Mouse (Mus musculus): ENCODE data around the gene Klf12. TPM values are rescaled to one million over a fixed set of nuclear protein-coding genes. Genes with fewer than 3 reads are reported as not detected.

Klf12 gene
- polyA plus RNA-seq, 1 experiment from 2014 or later, result 7.0 TPM

GRCm38 (mm10) chr14:100187372-100187771, 97.1 kb downstream of the Klf12 start:
- Histone ChIP-seq H3K4me3 (replicated peaks; ENCODE audit: low read depth, low read length) (no peak overlapping the region), H3K36me3 (ENCODE audit: insufficient read depth, low read length) (no peaks in the 10 kb centered on the region), H3K9me3 (replicated peaks; ENCODE audit: low read length) (no peaks in the 10 kb centered on the region), H3K27ac (no peak overlapping the region), H3K27me3 (ENCODE audit: insufficient read depth, low read length) (no peaks in the 10 kb centered on the region), H3K9ac (ENCODE audit: low read depth, low read length) (no peak overlapping the region), H3K4me1 (replicated peaks; ENCODE audit: insufficient read depth, low read length) (no peaks in the 10 kb centered on the region), H3K4me2 (ENCODE audit: low read length) (no peak overlapping the region)
- DNase-seq (ENCODE audit: low spot score) (no peak), ATAC-seq (replicated peaks; ENCODE audit: low FRiP score, low read depth) (no peak)
- WGBS, result 85% methylated on average over 3 of the region's 3 CpGs
- no peak for TF ChIP-seq CTCF (IDR thresholded peaks at IDR 0.05; ENCODE audit: low read depth)

- 73% methylated on average over 3 of the region's 3 CpGs for WGBS
- peak; percentile 25 for DNase-seq (ENCODE audit: low spot score)
Observed at GRCm38 (mm10) chr14:100177796-100178195, 106.7 kb downstream of the Klf12 start.

GRCm38 (mm10) chr14:100165075-100165474, 119.4 kb downstream of the Klf12 start:
- no peak overlapping the region for H3K4me2 ChIP-seq (ENCODE audit: low read length)
- WGBS, result 89% methylated on average over 2 of the region's 2 CpGs
- no peak for ATAC-seq (replicated peaks; ENCODE audit: low FRiP score, low read depth)
- H3K27ac ChIP-seq, result no peak overlapping the region
- no peak for TF ChIP-seq CTCF (IDR thresholded peaks at IDR 0.05; ENCODE audit: low read depth)
- H3K9ac ChIP-seq (ENCODE audit: low read depth, low read length), result no peak overlapping the region
- DNase-seq (ENCODE audit: low spot score), result no peak
- H3K27me3 ChIP-seq (ENCODE audit: insufficient read depth, low read length), result no peaks in the 10 kb centered on the region
- H3K4me1 ChIP-seq (replicated peaks; ENCODE audit: insufficient read depth, low read length), result no peaks in the 10 kb centered on the region
- no peaks in the 10 kb centered on the region for H3K36me3 ChIP-seq (ENCODE audit: insufficient read depth, low read length)
- no peaks in the 10 kb centered on the region for H3K9me3 ChIP-seq (replicated peaks; ENCODE audit: low read length)
- no peak overlapping the region for H3K4me3 ChIP-seq (replicated peaks; ENCODE audit: low read depth, low read length)

More at GRCm38 (mm10) chr14:100177796-100178195, 106.7 kb downstream of the Klf12 start:
- H3K36me3 ChIP-seq (ENCODE audit: insufficient read depth, low read length), result no peaks in the 10 kb centered on the region
- H3K27ac ChIP-seq, result no peak overlapping the region
- H3K9me3 ChIP-seq (replicated peaks; ENCODE audit: low read length), result no peaks in the 10 kb centered on the region
- ATAC-seq (replicated peaks; ENCODE audit: low FRiP score, low read depth), result no peak
- no peak overlapping the region for H3K4me2 ChIP-seq (ENCODE audit: low read length)
- no peak overlapping the region for H3K9ac ChIP-seq (ENCODE audit: low read depth, low read length)
- no peaks in the 10 kb centered on the region for H3K4me1 ChIP-seq (replicated peaks; ENCODE audit: insufficient read depth, low read length)
- no peak overlapping the region for H3K4me3 ChIP-seq (replicated peaks; ENCODE audit: low read depth, low read length)
- H3K27me3 ChIP-seq (ENCODE audit: insufficient read depth, low read length), result no peaks in the 10 kb centered on the region
- TF ChIP-seq CTCF (IDR thresholded peaks at IDR 0.05; ENCODE audit: low read depth), result peak; percentile 63

- no peaks in the 10 kb centered on the region for H3K9me3 ChIP-seq (replicated peaks; ENCODE audit: low read length)
- no peaks in the 10 kb centered on the region for H3K4me1 ChIP-seq (replicated peaks; ENCODE audit: insufficient read depth, low read length)
- H3K27ac ChIP-seq, result no peak overlapping the region
- no peak for TF ChIP-seq CTCF (IDR thresholded peaks at IDR 0.05; ENCODE audit: low read depth)
- H3K9ac ChIP-seq (ENCODE audit: low read depth, low read length), result no peak overlapping the region
- H3K4me3 ChIP-seq (replicated peaks; ENCODE audit: low read depth, low read length), result no peak overlapping the region
- H3K4me2 ChIP-seq (ENCODE audit: low read length), result no peak overlapping the region
- DNase-seq (ENCODE audit: low spot score) (no peak), ATAC-seq (replicated peaks; ENCODE audit: low FRiP score, low read depth) (no peak)
- no peaks in the 10 kb centered on the region for H3K27me3 ChIP-seq (ENCODE audit: insufficient read depth, low read length)
- H3K36me3 ChIP-seq (ENCODE audit: insufficient read depth, low read length), result no peaks in the 10 kb centered on the region
Observed at GRCm38 (mm10) chr14:100156639-100157038, 127.8 kb downstream of the Klf12 start.

GRCm38 (mm10) chr14:100147666-100148065, 136.8 kb downstream of the Klf12 start:
- Histone ChIP-seq H3K4me1 (replicated peaks; ENCODE audit: insufficient read depth, low read length) (no peaks in the 10 kb centered on the region), H3K36me3 (ENCODE audit: insufficient read depth, low read length) (no peaks in the 10 kb centered on the region), H3K9ac (ENCODE audit: low read depth, low read length) (no peak overlapping the region), H3K9me3 (replicated peaks; ENCODE audit: low read length) (no peaks in the 10 kb centered on the region), H3K27me3 (ENCODE audit: insufficient read depth, low read length) (no peaks in the 10 kb centered on the region), H3K4me3 (replicated peaks; ENCODE audit: low read depth, low read length) (no peak overlapping the region), H3K27ac (no peak overlapping the region), H3K4me2 (ENCODE audit: low read length) (no peak overlapping the region)
- TF ChIP-seq CTCF (IDR thresholded peaks at IDR 0.05; ENCODE audit: low read depth), result no peak
- DNase-seq (ENCODE audit: low spot score), result no peak
- 91% methylated on average over 8 of the region's 8 CpGs for WGBS
- ATAC-seq (replicated peaks; ENCODE audit: low FRiP score, low read depth), result no peak

GRCm38 (mm10) chr14:100140370-100140769, 144.1 kb downstream of the Klf12 start:
- Histone ChIP-seq H3K36me3 (ENCODE audit: insufficient read depth, low read length) (no peaks in the 10 kb centered on the region), H3K27me3 (ENCODE audit: insufficient read depth, low read length) (no peaks in the 10 kb centered on the region), H3K4me2 (ENCODE audit: low read length) (no peak overlapping the region), H3K4me3 (replicated peaks; ENCODE audit: low read depth, low read length) (no peak overlapping the region), H3K9ac (ENCODE audit: low read depth, low read length) (no peak overlapping the region), H3K27ac (no peak overlapping the region), H3K9me3 (replicated peaks; ENCODE audit: low read length) (no peaks in the 10 kb centered on the region), H3K4me1 (replicated peaks; ENCODE audit: insufficient read depth, low read length) (no peaks in the 10 kb centered on the region)
- no peak for DNase-seq (ENCODE audit: low spot score)
- WGBS, result 94% methylated on average over 1 of the region's 1 CpGs
- ATAC-seq (replicated peaks; ENCODE audit: low FRiP score, low read depth), result no peak
- no peak for TF ChIP-seq CTCF (IDR thresholded peaks at IDR 0.05; ENCODE audit: low read depth)

GRCm38 (mm10) chr14:100134304-100134703, 150.2 kb downstream of the Klf12 start:
- no peaks in the 10 kb centered on the region for H3K4me1 ChIP-seq (replicated peaks; ENCODE audit: insufficient read depth, low read length)
- 40% methylated on average over 9 of the region's 9 CpGs for WGBS
- H3K9me3 ChIP-seq (replicated peaks; ENCODE audit: low read length), result no peaks in the 10 kb centered on the region
- TF ChIP-seq CTCF (IDR thresholded peaks at IDR 0.05; ENCODE audit: low read depth), result no peak
- no peak overlapping the region for H3K4me3 ChIP-seq (replicated peaks; ENCODE audit: low read depth, low read length)
- no peaks in the 10 kb centered on the region for H3K36me3 ChIP-seq (ENCODE audit: insufficient read depth, low read length)
- H3K4me2 ChIP-seq (ENCODE audit: low read length), result no peak overlapping the region
- H3K27ac ChIP-seq, result no peak overlapping the region
- DNase-seq (ENCODE audit: low spot score), result peak; percentile 12
- ATAC-seq (replicated peaks; ENCODE audit: low FRiP score, low read depth), result peak; percentile 52; the same call in 1 of the 2 replicates
- H3K27me3 ChIP-seq (ENCODE audit: insufficient read depth, low read length), result no peaks in the 10 kb centered on the region
- H3K9ac ChIP-seq (ENCODE audit: low read depth, low read length), result no peak overlapping the region
